Mouse (Mus musculus) CH12.LX (cell line): ENCODE data around the gene Gm4707. TPM values are rescaled to one million over a fixed set of nuclear protein-coding genes. Genes with fewer than 3 reads are reported as not detected.
"Not testable (repeated sequence)": the region's sequence is repeated elsewhere in the genome, so short reads cannot be mapped to it uniquely, and the experiment has no call there.

ENCODE experiments used
- DNase-seq: peaks from one replicate; pipeline ENCODE4 v3.0.0-alpha.2; 2013; ENCODE audit errors: extremely low read depth
- H3K27ac ChIP-seq: 2 replicates; pipeline ENCODE4 v1.5.1; 2012; ENCODE audit warnings: low read depth, mild to moderate bottlenecking, control low read depth, moderate library complexity; ENCODE audit not compliant: insufficient read depth
- H3K27me3 ChIP-seq: replicated peaks from 2 replicates; pipeline ENCODE3; 2012; ENCODE audit warnings: inconsistent platforms
- H3K36me3 ChIP-seq, 2 experiments: replicated peaks in 1 of 2; 2 replicates each; pipeline versions ENCODE3 to v1.6.1; 2012; ENCODE audit warnings: inconsistent platforms in 1 of 2, low read length in 1 of 2, mild to moderate bottlenecking in 1 of 2, mixed read lengths in 1 of 2, moderate library complexity in 1 of 2; ENCODE audit not compliant: control insufficient read depth in 1 of 2, insufficient read depth in 1 of 2
- H3K4me1 ChIP-seq, 2 experiments: 2 replicates each; pipeline ENCODE4 v1.6.1; 2012; ENCODE audit warnings: inconsistent platforms in 1 of 2, moderate library complexity in 1 of 2; ENCODE audit not compliant: insufficient read depth in 2 of 2, control insufficient read depth in 1 of 2
- H3K4me2 ChIP-seq: 2 replicates; pipeline ENCODE4 v1.6.1; 2012; ENCODE audit warnings: low read depth, mild to moderate bottlenecking, control low read depth; ENCODE audit not compliant: poor library complexity, insufficient read depth, severe bottlenecking
- H3K4me3 ChIP-seq, 3 experiments: fragments of 150-350 bp in 1 of 3; sonication (generic) in 1 of 3; replicated peaks in 1 of 3; 2 replicates each; pipeline versions ENCODE3 to v1.5.1; 2011 to 2012; ENCODE audit warnings: low read depth in 2 of 3, low read length in 2 of 3, mild to moderate bottlenecking in 2 of 3, moderate library complexity in 2 of 3, control low read depth in 1 of 3, improper control_type of control experiment in 1 of 3, inconsistent platforms in 1 of 3, mixed read lengths in 1 of 3; ENCODE audit not compliant: poor library complexity in 1 of 3
- H3K79me2 ChIP-seq: replicated peaks from 2 replicates; pipeline ENCODE4 v1.6.1; 2012; ENCODE audit warnings: mild to moderate bottlenecking, moderate library complexity; ENCODE audit not compliant: control insufficient read depth, poor library complexity, insufficient read depth, severe bottlenecking; ENCODE audit errors: extremely low read depth
- H3K9ac ChIP-seq: 2 replicates; pipeline ENCODE4 v1.6.1; 2012; ENCODE audit warnings: low read depth, mild to moderate bottlenecking, control low read depth, moderate library complexity; ENCODE audit not compliant: insufficient read depth
- H3K9me3 ChIP-seq: replicated peaks from 2 replicates; pipeline ENCODE3; 2012; ENCODE audit warnings: low read length, inconsistent platforms, mixed read lengths
- CHD1 ChIP-seq: IDR thresholded peaks from 2 replicates; pipeline ENCODE4 v1.6.1; 2012; ENCODE audit warnings: low read depth, low read length, improper control_type of control experiment, inconsistent platforms
- CHD2 ChIP-seq: IDR thresholded peaks from 2 replicates; pipeline ENCODE4 v1.6.1; 2011; ENCODE audit warnings: low read length, improper control_type of control experiment
- CTCF ChIP-seq, 2 experiments: IDR thresholded peaks in 1 of 2; conservative IDR thresholded peaks in 1 of 2; 2 replicates each; pipeline ENCODE4 v1.5.1; 2011 to 2012; ENCODE audit warnings: low read depth in 2 of 2, low read length in 2 of 2, improper control_type of control experiment in 1 of 2, inconsistent platforms in 1 of 2, mild to moderate bottlenecking in 1 of 2, moderate library complexity in 1 of 2
- ELF1 ChIP-seq: IDR thresholded peaks from 2 replicates; pipeline ENCODE4 v1.6.1; 2014; ENCODE audit warnings: low read depth, mild to moderate bottlenecking, inconsistent platforms, low read length, improper control_type of control experiment
- IRF4 ChIP-seq: IDR thresholded peaks from 2 replicates; pipeline ENCODE4 v1.6.1; 2014; ENCODE audit warnings: low read depth, mild to moderate bottlenecking, inconsistent platforms, low read length, improper control_type of control experiment
- KAT2A ChIP-seq: IDR thresholded peaks from 2 replicates; pipeline ENCODE4 v1.6.1; 2012; ENCODE audit warnings: low read length, improper control_type of control experiment, inconsistent platforms; ENCODE audit not compliant: insufficient replicate concordance
- MAFK ChIP-seq: IDR thresholded peaks from 2 replicates; pipeline ENCODE4 v1.6.1; 2011; ENCODE audit warnings: low read length, improper control_type of control experiment; ENCODE audit not compliant: insufficient replicate concordance
- MAZ ChIP-seq: IDR thresholded peaks from 2 replicates; pipeline ENCODE4 v1.6.1; 2012; ENCODE audit warnings: low read depth, mild to moderate bottlenecking, inconsistent platforms, low read length, improper control_type of control experiment, moderate library complexity
- MEF2A ChIP-seq: IDR thresholded peaks from 2 replicates; pipeline ENCODE4 v1.6.1; 2014; ENCODE audit warnings: low read depth, mild to moderate bottlenecking, inconsistent platforms, low read length, improper control_type of control experiment, borderline replicate concordance
- MXI1 ChIP-seq: IDR thresholded peaks from 2 replicates; pipeline ENCODE4 v1.6.1; 2011; ENCODE audit warnings: mild to moderate bottlenecking, low read depth, low read length, improper control_type of control experiment
- NRF1 ChIP-seq: IDR thresholded peaks from 2 replicates; pipeline ENCODE4 v1.6.1; 2014; ENCODE audit warnings: low read depth, mild to moderate bottlenecking, inconsistent platforms, low read length, improper control_type of control experiment, moderate library complexity
- PAX5 ChIP-seq: IDR thresholded peaks from 2 replicates; pipeline ENCODE4 v1.6.1; 2012; ENCODE audit warnings: low read length, inconsistent platforms, mixed read lengths
- UBTF ChIP-seq: IDR thresholded peaks from 2 replicates; pipeline ENCODE4 v1.6.1; 2012; ENCODE audit warnings: low read depth, mild to moderate bottlenecking, inconsistent platforms, low read length, improper control_type of control experiment, moderate library complexity
- USF1 ChIP-seq: IDR thresholded peaks from 2 replicates; pipeline ENCODE4 v1.6.1; 2014; ENCODE audit warnings: low read depth, mild to moderate bottlenecking, inconsistent platforms, low read length, improper control_type of control experiment
- ZNF384 ChIP-seq: IDR thresholded peaks from 2 replicates; pipeline ENCODE4 v1.6.1; 2012; ENCODE audit warnings: low read depth, low read length, improper control_type of control experiment, inconsistent platforms
- dilution Hi-C: fragments of 300-500 bp; cut with MboI; formaldehyde crosslinking; loops from 2 replicates; pipeline ENCODE4 v1.14.3; 2020; ENCODE audit warnings: low sequenced_read_pairs; ENCODE audit not compliant: extremely low pct_unique_long_range_greater_than_20kb, extremely low pct_ligation_motif_present
- in situ Hi-C: fragments of 300-500 bp; cut with MboI; formaldehyde crosslinking; loops from 3 replicates; pipeline ENCODE4 v1.14.3; 2019; ENCODE audit warnings: low sequenced_read_pairs, low pct_ligation_motif_present, low pct_unique_long_range_greater_than_20kb, mixed read lengths
- polyA plus RNA-seq: library from polyadenylated mRNA; unstranded; fragments of >175 nt; gene quantifications from 2 replicates; pipeline ENCODE4 v1.2.1, GENCODE M21; 2012; ENCODE audit warnings: low read depth; ENCODE audit not compliant: insufficient read length
- total RNA-seq, 2 experiments: library from RNA; depleted of rRNA; stranded (reverse); fragments of 300-350 nt in 1 of 2; fragments of >200 nt in 1 of 2; gene quantifications; 2 replicates each; pipeline ENCODE4 v1.2.3; 2012 to 2014

The Gm4707 gene
- total and polyA plus RNA-seq, 3 experiments = 0.33 to 1.5 (median 1.1) TPM

- Histone ChIP-seq H3K9ac (no peak overlapping the region), H3K4me3 (no peak overlapping the region), H3K27me3 (no peaks in the 10 kb centered on the region), H3K4me2 (no peak overlapping the region), H3K79me2 (no peaks in the 10 kb centered on the region), H3K9me3 (peaks cover 5% of the 10 kb centered on the region), H3K4me1 (no peaks in the 10 kb centered on the region), H3K36me3 (peaks cover 26 to 63% of the 10 kb centered on the region in 2 experiments), H3K27ac (no peak overlapping the region)
- dilution Hi-C loops = no loop called here
- DNase-seq = no peak
- in situ Hi-C loops = no loop called here
- TF ChIP-seq ELF1 (no peak), CHD1 (no peak), PAX5 (no peak), ZNF384 (no peak), USF1 (no peak), IRF4 (no peak), MXI1 (no peak), NRF1 (no peak), MEF2A (no peak), CTCF (conservative IDR thresholded peaks at IDR 0.05 in 1 of 2, IDR thresholded peaks at IDR 0.05 in 1 of 2; ENCODE audit: low read depth in 2 of 2, low read length in 2 of 2) (no peak), KAT2A (no peak), MAZ (no peak), UBTF (no peak), CHD2 (no peak)
Observed at GRCm38 (mm10) chr17:71443273-71443672, 16.4 kb downstream of the Gm4707 start.

GRCm38 (mm10) chr17:71422502-71422901 is 37.2 kb downstream of the Gm4707 start:
- H3K27ac ChIP-seq, H3K4me3 ChIP-seq, dilution Hi-C loops, in situ Hi-C loops, H3K27me3 ChIP-seq, DNase-seq, H3K4me2 ChIP-seq, H3K9ac ChIP-seq, H3K4me1 ChIP-seq, H3K9me3 ChIP-seq, H3K79me2 ChIP-seq: not testable (repeated sequence)
- H3K36me3 ChIP-seq = peaks cover 25 to 55% of the 10 kb centered on the region in 2 experiments

- not testable (repeated sequence) for H3K4me1 ChIP-seq, H3K27ac ChIP-seq
- TF ChIP-seq MAFK = peak; percentile 97
- TF ChIP-seq, all 38 proteins: peak for 1; not testable (repeated sequence) for 37
- H3K9me3 ChIP-seq, H3K4me3 ChIP-seq, DNase-seq, H3K27me3 ChIP-seq, H3K9ac ChIP-seq, in situ Hi-C loops, H3K79me2 ChIP-seq, dilution Hi-C loops, H3K4me2 ChIP-seq: not testable (repeated sequence)
- peaks cover 29 to 51% of the 10 kb centered on the region in 2 experiments for H3K36me3 ChIP-seq
Observed at GRCm38 (mm10) chr17:71419448-71419847, 40.3 kb downstream of the Gm4707 start.
